Mouse (Mus musculus) heart, postnatal 10 days (tissue): Measurements from ENCODE around the gene Asgr1. TPM values are rescaled to one million over a fixed set of nuclear protein-coding genes. Genes with fewer than 3 reads are reported as not detected.

Experiments used
- microRNA-seq, 2 experiments: library from miRNA; unstranded; fragments of <30 nt; microRNA quantifications; one replicate each; pipeline ENCODE4 v1.2.0; 2022
- total RNA-seq, 2 experiments: library from RNA; stranded (reverse); gene quantifications; 2 replicates each; pipeline ENCODE4 v1.2.3; 2021

The Asgr1 gene
- total RNA-seq, 2 experiments from 2014 or later = 0.22 TPM; not detected in 1

Small RNA genes lying within 50 kb of the gene (microRNA-seq; reads per million reads assigned to microRNA genes)
- gene Mir324 = 2,684 to 3,724 reads per million in 2 experiments

Other genes with a start within 250 kb of the Asgr1 start
- 1 to 10 TPM in 1 of 2 experiments, under 1 TPM in 1; 0.94 to 1.2 TPM for gene Tmem102, start 248.5 kb upstream of the Asgr1 start, total RNA-seq
- gene Gm39566, start 238.8 kb upstream of the Asgr1 start, total RNA-seq = not detected
- gene Spem2, start 235.6 kb upstream of the Asgr1 start, total RNA-seq = not detected
- gene Spem1, start 231.9 kb upstream of the Asgr1 start, total RNA-seq = not detected
- 10 to 100 TPM; 13.6 TPM for gene Nlgn2, start 216.3 kb upstream of the Asgr1 start, total RNA-seq
- 100 to 1,000 TPM; 130 to 151 TPM for gene Tmem256, start 215.6 kb upstream of the Asgr1 start, total RNA-seq
- gene Plscr3, start 207.7 kb upstream of the Asgr1 start, total RNA-seq = 10 to 100 TPM; 52.5 to 59.7 TPM
- gene Tnk1, start 195.4 kb upstream of the Asgr1 start, total RNA-seq = not detected
- gene Tmem95, start 176.1 kb upstream of the Asgr1 start, total RNA-seq = not detected
- 1 to 10 TPM; 3.0 to 3.5 TPM for gene Kctd11, start 172.7 kb upstream of the Asgr1 start, total RNA-seq
- 1 to 10 TPM; 2.7 to 3.0 TPM for gene Acap1, start 158.5 kb upstream of the Asgr1 start, total RNA-seq
- 1 to 10 TPM; 2.1 to 2.7 TPM for gene 2810408A11Rik, start 153.1 kb upstream of the Asgr1 start, total RNA-seq
- gene Neurl4, start 153.0 kb upstream of the Asgr1 start, total RNA-seq = 10 to 100 TPM; 39.2 to 39.9 TPM
- 10 to 100 TPM; 29.4 to 30.5 TPM for gene Gps2, start 140.2 kb upstream of the Asgr1 start, total RNA-seq
- gene Eif5a, start 132.1 kb upstream of the Asgr1 start, total RNA-seq = 100 to 1,000 TPM; 488 to 490 TPM
- gene Ybx2, start 118.3 kb upstream of the Asgr1 start, total RNA-seq = 10 to 100 TPM; 22.7 to 25.7 TPM
- gene Slc2a4, start 105.9 kb upstream of the Asgr1 start, total RNA-seq = 100 to 1,000 TPM; 135 to 144 TPM
- not detected for gene Cldn7, start 89.3 kb upstream of the Asgr1 start, total RNA-seq
- gene Ctdnep1, start 72.9 kb upstream of the Asgr1 start, total RNA-seq = 100 to 1,000 TPM; 144 to 159 TPM
- 10 to 100 TPM; 60.7 to 64.6 TPM for gene Elp5, start 71.6 kb upstream of the Asgr1 start, total RNA-seq
- 100 to 1,000 TPM; 275 to 295 TPM for gene Gabarap, start 62.9 kb upstream of the Asgr1 start, total RNA-seq
- gene Phf23, start 58.3 kb upstream of the Asgr1 start, total RNA-seq = 10 to 100 TPM; 23.1 to 27.7 TPM
- 10 to 100 TPM in 1 of 2 experiments, 1 to 10 TPM in 1; 8.6 to 11.8 TPM for gene Dvl2, start 53.5 kb upstream of the Asgr1 start, total RNA-seq
- gene Acadvl, start 38.7 kb upstream of the Asgr1 start, total RNA-seq = 1,000 to 10,000 TPM; 1,260 to 1,282 TPM
- 10 to 100 TPM; 11.5 to 12.0 TPM for gene Dlg4, start 37.1 kb upstream of the Asgr1 start, total RNA-seq
- not detected for gene Asgr2, start 38.6 kb downstream of the Asgr1 start, total RNA-seq
- 1 to 10 TPM in 1 of 2 experiments, under 1 TPM in 1; 0.69 to 1.0 TPM for gene Mgl2, start 76.2 kb downstream of the Asgr1 start, total RNA-seq
- 1 to 10 TPM in 1 of 2 experiments, under 1 TPM in 1; 0.82 to 1.0 TPM for gene Clec10a, start 102.1 kb downstream of the Asgr1 start, total RNA-seq
- under 1 TPM; 0.20 to 0.91 TPM for gene Slc16a11, start 158.7 kb downstream of the Asgr1 start, total RNA-seq
- gene Slc16a13, start 167.0 kb downstream of the Asgr1 start, total RNA-seq = 1 to 10 TPM; 5.2 to 6.8 TPM
- 10 to 100 TPM; 54.7 to 55.5 TPM for gene Bcl6b, start 175.7 kb downstream of the Asgr1 start, total RNA-seq
- 10 to 100 TPM; 54.8 to 60.8 TPM for gene 0610010K14Rik, start 183.8 kb downstream of the Asgr1 start, total RNA-seq
- 1 to 10 TPM; 3.3 to 3.4 TPM for gene Gm21988, start 185.7 kb downstream of the Asgr1 start, total RNA-seq
- gene Rnasek, start 185.8 kb downstream of the Asgr1 start, total RNA-seq = 100 to 1,000 TPM in 1 of 2 experiments, 10 to 100 TPM in 1; 96.4 to 102 TPM
- 1 to 10 TPM; 3.4 to 5.2 TPM for gene Alox12, start 201.3 kb downstream of the Asgr1 start, total RNA-seq